Mouse (Mus musculus): ENCODE results near the gene Ftl1-ps1. TPM values are rescaled to one million over a fixed set of nuclear protein-coding genes. Genes with fewer than 3 reads are reported as not detected.

Gene Ftl1-ps1
- polyA plus RNA-seq, 1 experiment from 2014 or later = 86.1 TPM

MicroRNA genes within 50 kb of the gene (microRNA counts, 519-probe panel; counts per million panel counts)
- microRNA mmu-miR-692 = 470 counts per million, percentile 58 among the panel's probes with 10 or more counts

Small RNAs within 50 kb of the gene (microRNA-seq; reads per million reads assigned to microRNA genes)
- not detected for gene Mir692-3

Other genes starting within 250 kb of the Ftl1-ps1 start
- 76.7 and 79.2 TPM in 2 replicates for gene Exoc3, start 191.0 kb upstream of the Ftl1-ps1 start, polyA plus RNA-seq (2016; fragmentation: Nextera tagmentation; extraction: Ambion mirVana)
- gene Ahrr, start 107.4 kb upstream of the Ftl1-ps1 start, polyA plus RNA-seq (2016; fragmentation: Nextera tagmentation; extraction: Ambion mirVana) = 1.2 and 2.1 TPM in 2 replicates
- gene Pdcd6, start 82.1 kb upstream of the Ftl1-ps1 start, polyA plus RNA-seq (2016; fragmentation: Nextera tagmentation; extraction: Ambion mirVana) = 107 and 112 TPM in 2 replicates
- gene Sdha, start 49.4 kb upstream of the Ftl1-ps1 start, polyA plus RNA-seq (2016; fragmentation: Nextera tagmentation; extraction: Ambion mirVana) = 213 and 222 TPM in 2 replicates
- 57.9 and 64.7 TPM in 2 replicates for gene Ccdc127, start 49.4 kb upstream of the Ftl1-ps1 start, polyA plus RNA-seq (2016; fragmentation: Nextera tagmentation; extraction: Ambion mirVana)
- gene Lrrc14b, start 35.7 kb upstream of the Ftl1-ps1 start, polyA plus RNA-seq (2016; fragmentation: Nextera tagmentation; extraction: Ambion mirVana) = not detected in 2 replicates
- gene Zfp72, start 8.9 kb upstream of the Ftl1-ps1 start, polyA plus RNA-seq (2016; fragmentation: Nextera tagmentation; extraction: Ambion mirVana) = 5.0 and 5.9 TPM in 2 replicates
- gene Zfp825, start 94.3 kb downstream of the Ftl1-ps1 start, polyA plus RNA-seq (2016; fragmentation: Nextera tagmentation; extraction: Ambion mirVana) = 20.5 and 21.1 TPM in 2 replicates
- 3.8 and 4.6 TPM in 2 replicates for gene Erap1, start 239.9 kb downstream of the Ftl1-ps1 start, polyA plus RNA-seq (2016; fragmentation: Nextera tagmentation; extraction: Ambion mirVana)

All from hindbrain, embryonic 12.5 days (tissue).